Mouse (Mus musculus) E14TG2a.4 (cell line): ENCODE measurements around the gene Mrpl4.

Experiments used
- CTCF ChIP-seq: conservative IDR thresholded peaks from 2 replicates; pipeline ENCODE4 v1.5.1; 2014; ENCODE audit warnings: low read length
- NANOG ChIP-seq: IDR thresholded peaks from 2 replicates; pipeline ENCODE4 v1.6.1; 2014; ENCODE audit warnings: borderline replicate concordance, low read length, mixed read lengths

DNA sequence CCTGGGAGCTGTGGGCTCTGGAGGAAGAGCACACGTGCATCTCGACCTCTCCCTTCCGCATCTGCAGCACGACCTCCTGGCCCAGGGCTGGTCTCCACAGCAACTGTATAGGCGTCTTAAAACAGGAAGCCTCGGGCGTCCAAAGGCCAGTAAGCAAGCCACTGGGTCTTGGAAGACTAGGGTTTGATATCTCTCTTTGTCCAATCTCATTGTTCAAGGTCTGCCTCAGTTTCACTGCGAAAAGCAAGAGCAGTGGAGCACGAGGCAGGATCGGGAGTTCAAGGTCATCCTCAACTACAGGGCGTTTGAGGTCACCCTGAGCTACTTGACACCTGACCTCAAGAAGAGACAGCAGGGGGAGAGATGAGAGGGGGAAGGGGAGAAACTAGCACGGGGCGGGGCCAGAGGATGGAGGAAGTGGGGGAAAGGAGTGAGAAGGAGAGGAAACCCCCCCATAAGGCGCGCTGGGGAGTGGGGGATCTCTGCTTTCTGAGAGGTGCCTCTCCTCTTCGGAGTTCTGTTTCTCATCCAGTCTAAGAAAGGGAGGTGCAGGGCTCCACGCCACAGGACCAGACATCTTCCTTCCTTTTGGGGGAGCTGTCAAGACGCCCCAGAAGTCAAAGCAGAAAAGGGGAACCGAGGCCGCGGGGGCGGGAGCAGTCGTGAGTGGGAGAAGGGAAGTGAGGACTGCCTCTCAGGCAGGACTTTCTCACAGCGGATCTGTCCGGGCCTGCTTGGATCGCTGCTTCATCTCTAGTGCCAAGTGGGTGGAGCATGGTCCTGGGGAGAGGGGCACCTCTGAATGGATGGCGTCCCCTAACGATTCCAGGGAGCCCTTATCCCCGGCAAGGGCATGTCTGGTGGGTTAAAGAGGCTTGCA is 12.4 kb downstream of the Mrpl4 start:
- no peak for TF ChIP-seq CTCF
- TF ChIP-seq NANOG = peak; percentile 43; the same call in 1 of the 2 replicates
